Mouse (Mus musculus): ENCODE measurements around the gene Gga1.

Gene Gga1

DNA sequence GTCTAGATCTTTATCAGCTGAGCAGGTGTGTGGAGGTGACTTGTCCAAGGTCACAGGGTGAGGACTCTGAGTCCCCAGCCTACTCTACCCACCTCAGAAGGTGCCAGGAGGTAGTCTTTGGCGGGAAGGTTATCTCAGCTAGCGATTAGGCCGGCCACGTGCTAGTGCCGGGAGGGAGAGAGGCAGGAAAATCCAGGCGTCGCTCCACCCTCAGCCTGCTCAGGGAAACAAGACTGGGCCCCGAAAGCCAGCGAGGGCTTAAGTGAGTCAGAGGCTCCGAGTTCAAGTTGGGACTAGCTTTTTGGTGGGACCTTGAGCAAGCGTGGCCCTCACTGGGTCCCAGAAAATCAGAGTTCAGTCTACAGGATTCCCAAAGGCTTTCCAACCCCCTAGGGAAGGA, 31.7 kb upstream of the Gga1 start:
- in situ Hi-C loops (cut with MboI, MseI) = loop anchor here (5.0 kb wide), 1 partner anchor 223 kb away; no protein-coding TSS in a partner anchor

DNA sequence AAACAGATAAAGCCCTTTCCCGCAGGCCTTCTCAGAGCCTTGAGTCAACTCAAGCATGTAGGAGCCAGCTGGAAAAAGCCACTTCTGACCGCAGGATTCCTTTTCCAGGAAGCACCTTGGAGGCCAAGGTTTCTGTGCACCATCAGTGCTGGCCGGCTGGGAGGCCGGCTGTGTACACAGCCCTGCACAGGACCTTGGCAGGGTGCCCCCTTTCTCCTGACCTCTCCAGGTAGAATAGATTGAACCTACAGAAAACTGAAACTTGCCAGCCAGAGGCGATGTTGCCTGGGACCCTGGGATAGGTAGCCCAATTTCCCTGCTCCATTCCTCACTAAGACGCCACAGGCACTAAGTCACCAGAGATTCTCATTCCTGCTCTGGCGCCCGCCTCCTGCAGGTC, 31.1 kb upstream of the Gga1 start:
- in situ Hi-C loops (cut with MboI, MseI) = loop anchor here (5.0 kb wide), 1 partner anchor 224 kb away; no protein-coding TSS in a partner anchor

GRCm38 (mm10) chr15:78846352-78846751, 30.6 kb upstream of the Gga1 start:
- in situ Hi-C loops (cut with MboI, MseI) = loop anchor here (5.0 kb wide), 1 partner anchor 224 kb away; no protein-coding TSS in a partner anchor

DNA sequence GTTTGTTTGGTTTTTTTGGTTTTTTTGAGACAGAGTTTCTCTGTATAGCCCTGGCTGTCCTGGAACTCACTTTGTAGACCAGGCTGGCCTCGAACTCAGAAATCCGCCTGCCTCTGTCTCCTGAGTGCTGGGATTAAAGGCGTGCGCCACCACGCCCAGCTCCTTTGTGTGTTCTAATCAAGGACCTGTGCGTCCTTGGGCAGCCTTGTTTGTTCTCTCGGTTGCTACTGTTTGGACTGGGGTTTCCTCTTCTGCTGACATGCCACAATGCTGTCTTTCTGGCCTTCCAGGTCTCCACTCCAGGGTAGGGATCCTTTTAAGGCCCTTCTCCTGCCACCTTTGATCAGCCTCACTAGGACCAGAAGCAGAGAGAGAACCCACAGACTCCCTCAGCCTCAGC, 30.2 kb upstream of the Gga1 start:
- in situ Hi-C loops (cut with MboI, MseI) = loop anchor here (5.0 kb wide), 1 partner anchor 225 kb away; no protein-coding TSS in a partner anchor

DNA sequence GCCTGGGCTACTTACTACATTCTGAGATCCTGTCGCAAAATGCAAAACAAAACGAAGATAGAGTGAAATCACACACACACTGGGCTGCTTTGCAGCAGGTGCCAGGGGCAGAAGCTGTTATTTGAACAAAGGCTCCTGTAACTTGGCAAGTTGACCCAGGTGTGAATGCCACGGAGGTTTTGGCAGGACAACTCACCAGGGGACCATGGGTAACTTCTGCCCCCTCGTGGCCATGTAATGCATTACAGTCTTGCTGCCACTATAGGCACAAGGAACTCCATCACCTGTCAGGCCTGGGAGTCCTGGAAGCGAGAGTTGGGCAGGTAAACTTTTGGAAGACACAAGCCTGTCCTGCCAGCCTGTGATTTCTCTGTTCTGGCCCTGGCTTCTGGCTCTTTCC, 28.5 kb upstream of the Gga1 start:
- in situ Hi-C loops (cut with MboI, MseI) = loop anchor here (5.0 kb wide), 1 partner anchor 226 kb away; no protein-coding TSS in a partner anchor

GRCm38 (mm10) chr15:78849485-78849884, 27.5 kb upstream of the Gga1 start:
- in situ Hi-C loops (cut with MboI, MseI) = loop anchor here (5.0 kb wide), 1 partner anchor 227 kb away; no protein-coding TSS in a partner anchor

GRCm38 (mm10) chr15:78850059-78850824, 26.7 kb upstream of the Gga1 start:
- in situ Hi-C loops (cut with MboI, MseI) = no loop called here

- in situ Hi-C loops (cut with MboI, MseI) = no loop called here
Observed at GRCm38 (mm10) chr15:78850944-78851343, 26.0 kb upstream of the Gga1 start.

DNA sequence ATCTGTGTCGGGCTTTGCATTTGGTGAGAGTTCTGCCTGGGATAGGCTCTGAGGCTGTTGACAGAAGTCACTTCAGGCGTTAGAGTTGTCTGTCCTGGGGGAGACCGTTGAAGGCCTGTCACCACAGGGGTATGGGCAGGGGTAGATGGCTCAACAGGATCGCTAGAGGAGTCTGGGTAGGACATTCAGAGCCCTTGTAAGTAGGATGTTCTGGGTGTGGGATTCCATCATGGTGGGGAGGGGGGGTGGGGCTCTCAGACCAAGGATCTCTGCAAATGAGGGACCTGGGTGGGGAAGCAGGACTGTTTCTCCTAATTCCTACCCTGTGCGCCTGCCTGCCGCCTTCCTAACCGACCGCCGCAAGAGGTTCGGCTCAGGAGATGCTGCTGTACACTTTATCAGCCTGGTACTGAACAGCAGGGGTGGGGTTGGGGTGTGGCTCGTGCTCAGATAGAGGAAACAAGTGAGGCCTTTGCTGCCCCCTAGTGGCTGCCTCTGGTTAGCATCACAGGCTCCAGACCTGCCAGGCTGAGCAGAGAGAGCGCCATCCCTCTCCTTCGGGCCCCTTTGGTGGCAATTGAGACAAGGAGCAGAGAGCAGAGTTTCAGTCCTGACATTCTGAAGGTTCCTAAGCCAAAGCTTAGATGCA, 25.4 kb upstream of the Gga1 start:
- in situ Hi-C loops (cut with MboI, MseI) = no loop called here

GRCm38 (mm10) chr15:78855303-78855965, 21.6 kb upstream of the Gga1 start, which contains the start of gene Lgals2:
TSS of gene Lgals2 (minus strand) at chr15:78855529.
- in situ Hi-C loops (cut with MboI, MseI) = no loop called here

GRCm38 (mm10) chr15:78857009-78857408, 20.0 kb upstream of the Gga1 start:
- in situ Hi-C loops (cut with MboI, MseI) = no loop called here

- in situ Hi-C loops (cut with MboI, MseI) = no loop called here
Observed at GRCm38 (mm10) chr15:78859311-78859710, 17.7 kb upstream of the Gga1 start.

- in situ Hi-C loops (cut with MboI, MseI) = no loop called here
Observed at GRCm38 (mm10) chr15:78859714-78860113, 17.3 kb upstream of the Gga1 start.

DNA sequence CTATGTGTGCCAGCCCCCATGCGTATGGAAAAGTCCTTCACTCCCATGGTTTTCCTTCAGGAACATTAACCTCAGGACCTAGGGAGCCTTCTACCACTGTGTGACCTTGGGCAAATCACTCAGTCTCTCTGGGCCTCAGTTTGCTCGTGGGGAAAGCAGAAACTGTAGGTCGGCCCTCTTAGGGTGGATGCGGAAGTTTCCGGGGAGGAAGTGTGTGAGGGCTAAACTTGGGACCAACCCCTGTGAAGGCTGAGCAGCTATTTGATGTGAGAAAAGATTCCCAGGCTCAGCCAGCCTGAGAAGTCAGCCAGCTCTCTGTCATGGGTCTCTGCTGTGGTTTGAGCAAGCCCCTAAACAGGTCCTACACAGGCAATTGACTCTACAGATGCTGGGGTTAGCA, 14.7 kb upstream of the Gga1 start:
- in situ Hi-C loops (cut with MboI, MseI) = no loop called here

GRCm38 (mm10) chr15:78863154-78863553, 13.8 kb upstream of the Gga1 start:
- in situ Hi-C loops (cut with MboI, MseI) = no loop called here

- in situ Hi-C loops (cut with MboI, MseI) = no loop called here
Observed at GRCm38 (mm10) chr15:78863852-78864253, 13.1 kb upstream of the Gga1 start.

DNA sequence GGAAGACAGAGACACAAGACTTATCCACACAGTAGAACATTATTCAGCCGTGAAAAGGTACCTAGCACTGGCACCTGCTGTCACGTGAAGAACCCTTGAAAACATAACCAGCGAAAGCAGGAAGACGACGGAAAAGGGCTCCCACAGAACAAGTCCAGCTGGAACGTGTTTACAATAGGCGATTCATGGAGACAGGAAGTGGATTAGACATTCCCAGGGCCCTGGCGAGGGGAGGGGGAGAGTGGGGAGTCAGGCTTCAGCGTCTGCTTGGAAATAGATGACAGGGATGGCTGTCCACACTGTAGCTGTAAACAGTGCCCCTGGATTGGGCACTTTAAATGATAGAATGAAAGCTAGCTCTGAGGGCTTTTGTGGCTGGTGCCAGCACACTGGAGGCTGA, 8.6 kb upstream of the Gga1 start:
- in situ Hi-C loops (cut with MboI, MseI) = no loop called here

GRCm38 (mm10) chr15:78868826-78869233, 8.2 kb upstream of the Gga1 start:
- in situ Hi-C loops (cut with MboI, MseI) = no loop called here

GRCm38 (mm10) chr15:78869775-78870174, 7.2 kb upstream of the Gga1 start:
- in situ Hi-C loops (cut with MboI, MseI) = no loop called here

DNA sequence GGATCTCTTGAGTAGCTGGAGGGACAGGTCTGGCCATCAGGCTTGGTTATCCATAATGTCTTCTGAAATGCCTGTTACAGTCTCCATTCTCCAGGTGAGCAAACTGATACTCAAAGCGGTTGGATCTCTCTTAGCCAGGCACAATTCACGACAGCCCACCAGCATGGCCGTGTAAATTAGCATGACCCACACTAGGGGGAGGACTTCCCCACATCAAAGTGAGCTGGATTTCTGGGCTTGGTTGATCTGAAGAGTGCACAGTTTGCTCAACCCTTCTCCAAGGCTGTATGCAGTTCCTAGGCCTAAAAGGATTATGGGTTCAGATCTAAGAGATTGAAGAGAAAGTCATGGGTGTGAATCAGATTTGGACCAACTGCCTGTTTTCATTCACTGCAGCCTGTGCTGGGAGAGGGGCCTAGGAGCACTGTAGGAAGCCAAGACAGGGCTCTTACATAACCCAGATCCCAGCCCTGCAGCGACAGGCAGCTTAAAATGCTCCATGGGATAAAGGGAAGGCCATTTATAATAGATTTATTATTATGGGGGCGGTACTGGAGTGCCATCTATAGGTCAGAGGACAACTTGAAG, 4.9 kb upstream of the Gga1 start:
- in situ Hi-C loops (cut with MboI, MseI) = no loop called here

GRCm38 (mm10) chr15:78873803-78874435, 3.1 kb upstream of the Gga1 start:
- in situ Hi-C loops (cut with MboI, MseI) = no loop called here
